Mouse (Mus musculus): ENCODE results near the gene Tas2r102.

Gene Tas2r102

DNA sequence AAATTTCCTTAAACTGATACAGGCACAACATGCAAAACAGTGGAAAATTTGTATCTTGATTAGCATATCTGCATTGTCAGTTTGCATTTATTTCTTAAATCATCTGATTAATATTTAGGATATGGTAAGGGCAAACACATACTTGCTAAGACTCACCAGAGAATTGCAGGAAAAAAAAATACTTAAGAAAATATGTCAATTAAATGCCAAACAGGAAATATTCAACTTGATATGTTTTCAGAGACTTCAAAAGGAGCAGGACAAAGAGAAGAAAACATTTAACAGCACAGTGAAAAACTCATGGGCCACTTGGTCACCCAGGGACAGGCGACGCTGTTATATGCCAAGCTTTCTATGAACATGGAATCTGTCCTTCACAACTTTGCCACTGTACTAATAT lies at the start of gene Tas2r102:
Gene Tas2r102, plus strand, starts transcription at position 301 of the 400 bp plus-strand sequence.
- no peak for ATAC-seq (ENCODE audit: low TSS enrichment)

DNA sequence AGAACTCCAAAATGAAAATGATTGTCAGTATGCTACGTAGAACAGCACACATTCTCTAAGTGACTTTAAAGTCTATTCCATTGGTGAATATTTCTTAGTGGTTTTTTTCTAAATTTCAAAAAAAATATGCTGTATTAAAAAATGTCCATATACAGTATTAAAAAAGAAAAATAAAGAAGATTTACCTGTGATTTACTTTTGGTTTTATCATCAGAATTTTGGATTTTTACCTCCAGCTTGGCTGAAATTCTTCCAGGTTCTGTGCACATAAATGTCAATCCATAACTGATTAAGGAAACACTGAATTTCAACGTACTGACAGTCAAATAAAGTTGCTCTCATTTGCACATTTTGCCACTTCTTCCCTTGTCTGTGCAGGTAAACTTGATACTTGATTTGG lies 24.0 kb upstream of the Tas2r102 start, which contains the start of gene Tas2r115:
Gene Tas2r115, minus strand, starts transcription at position 101 of the 400 bp plus-strand sequence.
- ATAC-seq (ENCODE audit: low TSS enrichment): no peak

GRCm38 (mm10) chr6:132750206-132750605 lies 11.7 kb upstream of the Tas2r102 start:
- peak; percentile 96 for ATAC-seq (ENCODE audit: low TSS enrichment)

DNA sequence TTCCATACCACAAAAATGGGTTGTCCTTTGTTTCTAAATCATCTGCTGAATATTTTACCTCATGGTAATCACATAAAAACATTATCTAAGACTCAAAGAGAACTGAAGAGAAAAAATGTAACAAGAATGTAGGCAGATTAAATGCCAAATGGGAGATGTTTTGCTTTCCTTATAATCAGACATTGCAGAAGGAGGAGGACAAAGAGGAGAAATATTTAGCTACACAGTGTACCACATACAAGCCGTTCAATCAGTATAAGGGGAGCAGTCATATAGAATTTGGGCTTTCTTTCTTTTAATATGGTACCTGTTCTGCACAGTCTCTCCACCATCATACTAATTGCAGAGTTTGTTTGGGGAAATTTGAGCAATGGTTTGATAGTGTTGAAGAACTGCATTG lies 7.5 kb upstream of the Tas2r102 start, which contains the start of gene Tas2r124:
Gene Tas2r124, plus strand, starts transcription at position 301 of the 400 bp plus-strand sequence.
- no peak for ATAC-seq (ENCODE audit: low TSS enrichment)

DNA sequence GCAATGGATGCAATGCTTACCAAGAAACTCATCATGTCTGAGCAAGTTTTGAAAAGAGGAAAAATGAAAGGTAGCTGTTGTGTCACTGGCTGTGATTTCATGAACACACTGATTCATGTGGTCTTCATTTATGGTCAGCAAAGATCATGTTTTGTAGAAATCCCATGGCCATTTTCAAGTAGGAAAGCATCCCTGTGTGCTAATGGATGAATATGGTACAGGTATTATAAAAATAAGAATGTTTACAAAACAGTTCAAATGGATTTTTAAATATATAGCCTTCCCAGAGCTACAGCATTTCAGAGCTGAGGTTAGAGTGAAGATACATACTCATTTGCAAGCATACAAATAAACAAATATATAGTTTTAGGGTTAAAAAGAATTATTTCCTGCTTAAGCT lies 16.1 kb downstream of the Tas2r102 start, which contains the start of gene Tas2r136:
Gene Tas2r136, minus strand, starts transcription at position 101 of the 400 bp plus-strand sequence.
- no peak for ATAC-seq (ENCODE audit: low TSS enrichment)

DNA sequence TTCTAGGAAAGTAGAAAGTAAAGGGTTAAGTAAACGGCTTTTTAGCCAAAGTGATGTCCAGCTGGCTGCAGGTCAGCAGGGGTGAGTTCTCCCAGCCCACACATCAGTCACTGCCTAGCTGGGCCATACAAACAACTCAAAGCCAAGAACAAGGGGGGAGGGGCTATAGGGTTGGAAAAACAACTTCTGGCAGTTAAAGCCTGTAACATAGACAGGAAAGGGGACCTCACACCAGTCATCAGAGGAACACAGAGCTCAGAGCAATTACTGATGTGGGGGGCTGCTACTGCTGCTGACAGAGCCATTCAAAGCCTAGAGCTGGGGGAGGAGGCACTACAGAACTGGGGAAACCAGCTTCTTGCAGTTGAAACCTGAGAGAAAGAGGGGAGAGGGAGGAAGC lies 33.5 kb downstream of the Tas2r102 start:
- no peak for ATAC-seq (ENCODE audit: low TSS enrichment)

- no peak for ATAC-seq (ENCODE audit: low TSS enrichment)
Measured at GRCm38 (mm10) chr6:132802518-132802917, 40.6 kb downstream of the Tas2r102 start, which contains the start of gene Tas2r117. Gene Tas2r117 (plus strand): TSS chr6:132802818.

Measured in frontal cortex, adult (tissue).